Mouse (Mus musculus) ES-E14 (cell line): ENCODE data around the gene Als2.

Experiments
- CHD2 ChIP-seq: IDR thresholded peaks from 2 replicates; pipeline ENCODE4 v1.6.1; 2014; ENCODE audit warnings: mild to moderate bottlenecking, low read depth, low read length, inconsistent platforms
- ZNF384 ChIP-seq: IDR thresholded peaks from 2 replicates; pipeline ENCODE4 v1.6.1; 2012; ENCODE audit warnings: low read depth, low read length, inconsistent platforms

- TF ChIP-seq CHD2 (no peak), ZNF384 (no peak)
Measured at GRCm38 (mm10) chr1:59215446-59215845, 21.6 kb downstream of the Als2 start.
